In the genomic region with DNA sequence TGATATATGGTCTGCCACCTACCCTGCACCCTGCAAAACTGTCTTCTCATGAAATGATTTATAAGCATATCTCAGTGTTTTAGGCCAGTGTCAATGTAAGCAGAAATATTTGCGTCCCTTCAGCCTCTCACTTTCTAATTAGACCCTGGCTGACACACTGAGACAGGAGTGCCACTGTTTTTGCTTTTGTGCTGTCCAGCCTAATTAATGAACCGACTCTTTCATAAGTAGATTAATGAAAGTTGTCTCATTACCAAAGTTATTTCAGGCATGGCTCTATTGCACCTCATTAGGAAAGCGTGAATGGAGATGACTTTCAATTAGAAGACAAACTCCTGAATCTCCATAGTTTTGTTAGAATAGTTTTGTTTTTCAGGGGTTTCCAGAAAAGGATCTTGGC, we compare ENCODE assay signal across 22 mouse cellular contexts.
DNase-seq lines count a peak whose midpoint lies in the region; ATAC-seq lines count a peak whose summit lies in the region.
"Had no signal": no experiment of that assay in that cellular context is flagged by ENCODE, and none has a peak within 500 bp of the region (broad histone marks: within the 10 kb centered on the region; RNA-seq: fewer than 3 reads in every experiment).

No protein-coding gene starts in this region.

- 33% methylated on average over 3 of the region's 3 CpGs for WGBS in forebrain, embryonic 13.5 days

- no peak overlapping the region for H3K9ac ChIP-seq in forebrain, embryonic 13.5 days
- H3K9ac ChIP-seq: heart, embryonic 13.5 days; hindbrain, embryonic 12.5 days; intestine, embryonic 15.5 days had no signal

- H3K4me1 ChIP-seq in forebrain, embryonic 13.5 days, result peaks cover 4% of the 10 kb centered on the region; the same call in 1 of the 2 replicates
- H3K4me1 ChIP-seq: embryonic facial prominence, embryonic 10.5 days; heart, embryonic 13.5 days; hindbrain, embryonic 12.5 days; intestine, embryonic 15.5 days had no signal

- ATAC-seq in forebrain, embryonic 13.5 days, result peak; percentile 80; the same call in 1 of the 2 replicates
- ATAC-seq: intestine, embryonic 15.5 days had no signal

- H3K4me2 ChIP-seq in forebrain, embryonic 13.5 days, result no peak overlapping the region
- H3K4me2 ChIP-seq: heart, embryonic 13.5 days; hindbrain, embryonic 12.5 days; intestine, embryonic 15.5 days had no signal

- H3K36me3 ChIP-seq in forebrain, embryonic 13.5 days (ENCODE audit: poor library complexity, severe bottlenecking), result no peaks in the 10 kb centered on the region
- H3K36me3 ChIP-seq: embryonic facial prominence, embryonic 10.5 days; heart, embryonic 13.5 days; hindbrain, embryonic 12.5 days; intestine, embryonic 15.5 days had no signal

- no peaks in the 10 kb centered on the region for H3K9me3 ChIP-seq in forebrain, embryonic 13.5 days (replicated peaks)
- H3K9me3 ChIP-seq: embryonic facial prominence, embryonic 10.5 days; heart, embryonic 13.5 days; hindbrain, embryonic 12.5 days; intestine, embryonic 15.5 days had no signal

- H3K27me3 ChIP-seq in forebrain, embryonic 13.5 days, result peaks cover 12% of the 10 kb centered on the region; the same call in 1 of the 2 replicates
- H3K27me3 ChIP-seq: heart, embryonic 13.5 days; hindbrain, embryonic 12.5 days; intestine, embryonic 15.5 days had no signal

- H3K4me3 ChIP-seq in forebrain, embryonic 13.5 days, result no peak overlapping the region
- H3K4me3 ChIP-seq: embryonic facial prominence, embryonic 10.5 days; gastrocnemius, adult 2 months; heart, embryonic 13.5 days; hindbrain, embryonic 12.5 days; intestine, embryonic 15.5 days had no signal

- H3K27ac ChIP-seq in forebrain, embryonic 13.5 days, result no peak overlapping the region
- H3K27ac ChIP-seq: embryonic facial prominence, embryonic 10.5 days; gastrocnemius, adult 2 months; heart, embryonic 13.5 days; hindbrain, embryonic 12.5 days; intestine, embryonic 15.5 days had no signal

- DNase-seq in frontal cortex, adult 2 months (ENCODE audit: extremely low spot score in 1 of 2, low spot score in 1 of 2), result peak; percentile 3 to 4
- DNase-seq in frontal cortex, postnatal 36 days (ENCODE audit: low spot score in 2 of 2), result no peak
- peak; percentile 5 for DNase-seq in brain, adult 2 months (ENCODE audit: low read depth, low spot score)
- DNase-seq in retina, embryonic 14.5 days (ENCODE audit: low spot score), result peak; percentile 57
- no peak for DNase-seq in heart, postnatal 4 days
- DNase-seq in urinary bladder, adult 2 months (ENCODE audit: low spot score), result no peak
- no peak for DNase-seq in urinary bladder, adult 18-20 months (ENCODE audit: low spot score in 2 of 2)
- DNase-seq: adrenal gland, adult 8-10 months; adrenal gland, postnatal 36 days; cerebellum, adult 11-12 months; cerebellum, adult 9-10 months; cerebellum, postnatal 25 days; gastrocnemius, adult 2 months; gastrocnemius, postnatal 25 days; heart, adult 11 months; heart, postnatal 36 days; kidney, adult 18-20 months had no signal

Comparison
In these comparisons a context has a peak if more than half of its experiments do, and no peak if none do; other contexts are left out.
1. DNase-seq: peak in frontal cortex, adult 2 months (2 of 2), brain, adult 2 months (single experiment) and retina, embryonic 14.5 days (single experiment); none in frontal cortex, postnatal 36 days (0 of 2), heart, postnatal 4 days (single experiment), urinary bladder, adult 2 months (single experiment) and urinary bladder, adult 18-20 months (0 of 2).